Mouse (Mus musculus): Measurements from ENCODE around the gene Tex11. TPM values are rescaled to one million over a fixed set of nuclear protein-coding genes. Genes with fewer than 3 reads are reported as not detected.
"Not testable (repeated sequence)": the region's sequence is repeated elsewhere in the genome, so short reads cannot be mapped to it uniquely, and the experiment has no call there.

The Tex11 gene
- polyA plus RNA-seq (2016; fragmentation: Nextera tagmentation; extraction: Ambion mirVana): not detected in 2 replicates

DNA sequence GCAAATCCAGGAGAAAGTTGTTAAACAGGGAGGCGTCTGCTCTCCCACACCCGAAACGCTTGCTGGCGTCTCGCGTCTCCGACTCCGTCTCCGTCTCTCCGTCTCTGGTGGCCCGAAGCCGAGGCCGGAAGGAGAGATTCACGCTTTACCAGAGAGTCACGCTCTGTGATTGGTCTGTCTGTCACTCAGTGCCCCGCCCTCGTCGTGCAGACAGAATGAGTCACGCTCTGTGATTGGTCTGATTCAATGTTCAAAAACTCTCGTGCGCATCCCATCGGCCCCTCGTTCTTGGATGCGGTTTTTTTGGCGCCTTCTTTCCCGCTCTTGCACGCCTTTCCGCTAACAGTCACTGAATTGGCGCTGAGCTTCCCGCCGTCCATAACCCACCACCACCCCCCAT is at the start of gene Tex11:
TSS of gene Tex11 (minus strand) at position 127 of the 400 bp plus-strand sequence.
- no peaks in the 10 kb centered on the region for H3K36me3 ChIP-seq (replicated peaks)

DNA sequence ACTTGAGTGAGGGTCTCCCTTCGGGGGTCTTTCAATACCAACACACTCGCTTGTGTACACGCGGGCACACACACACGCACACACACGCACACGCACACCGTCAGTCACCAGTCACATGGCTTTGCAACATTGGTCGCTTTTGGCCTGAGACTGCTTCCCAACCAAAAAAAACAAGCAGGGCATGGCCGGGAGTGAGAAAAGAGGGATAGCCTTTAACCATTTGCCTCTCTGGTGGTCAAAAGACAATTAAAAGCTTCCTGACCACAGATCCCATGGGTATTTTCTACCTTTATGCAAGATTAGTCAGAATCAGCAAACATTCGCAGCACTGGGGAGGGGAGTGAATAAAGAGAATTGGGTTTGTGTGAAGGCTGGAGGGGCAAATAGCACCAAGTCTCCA is 26.5 kb upstream of the Tex11 start, which contains the start of gene Slc7a3:
TSS of gene Slc7a3 (minus strand) at position 101 of the 400 bp plus-strand sequence.
- WGBS: 52% methylated on average over 11 of the region's 11 CpGs
- no peak for DNase-seq (ENCODE audit: low spot score)
- Histone ChIP-seq H3K36me3 (replicated peaks) (no peaks in the 10 kb centered on the region), H3K27me3 (replicated peaks; ENCODE audit: low read depth, poor library complexity, severe bottlenecking) (peaks cover 59% of the 10 kb centered on the region), H3K27ac (replicated peaks) (no peak within 1 kb of the TSS), H3K4me3 (peak within 1 kb of the TSS; percentile 52), H3K9me3 (no peaks in the 10 kb centered on the region), H3K4me1 (0 out of 2 replicates have a peak, but pooled peaks cover 4% of the 10 kb centered on the region)

More for the DNA sequence above, at the start of gene Tex11:
- no peak for DNase-seq (ENCODE audit: low spot score)
- peaks cover 4% of the 10 kb centered on the region; the same call in 1 of the 2 replicates for H3K9me3 ChIP-seq
- 89% methylated on average over 31 of the region's 31 CpGs for WGBS
- H3K4me1 ChIP-seq: no peaks in the 10 kb centered on the region
- H3K4me3 ChIP-seq: no peak within 1 kb of the TSS
- H3K27me3 ChIP-seq (replicated peaks; ENCODE audit: low read depth, poor library complexity, severe bottlenecking): no peaks in the 10 kb centered on the region; the same call in 1 of the 2 replicates
- no peak within 1 kb of the TSS for H3K27ac ChIP-seq (replicated peaks)

DNA sequence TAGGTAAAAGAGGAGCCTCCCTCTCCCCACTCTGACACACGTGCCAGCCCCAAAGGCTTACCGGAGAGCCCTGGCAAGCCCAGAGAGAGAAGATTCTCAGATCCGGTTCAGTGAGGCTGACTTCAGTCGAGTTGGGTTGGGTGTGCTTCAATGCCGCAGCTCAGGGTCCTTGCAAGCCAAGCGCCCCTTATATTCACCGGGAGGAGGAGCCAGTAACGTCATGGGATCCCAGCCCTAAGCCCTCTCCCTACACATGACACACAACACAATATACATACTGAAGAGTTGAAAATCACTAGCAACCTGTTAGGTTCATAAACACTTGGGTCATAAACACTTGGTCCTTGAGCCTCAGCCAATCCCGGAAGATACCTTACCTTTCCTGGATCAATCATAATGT is 25.7 kb upstream of the Tex11 start:
- peak; percentile 11 for DNase-seq (ENCODE audit: low spot score)

DNA sequence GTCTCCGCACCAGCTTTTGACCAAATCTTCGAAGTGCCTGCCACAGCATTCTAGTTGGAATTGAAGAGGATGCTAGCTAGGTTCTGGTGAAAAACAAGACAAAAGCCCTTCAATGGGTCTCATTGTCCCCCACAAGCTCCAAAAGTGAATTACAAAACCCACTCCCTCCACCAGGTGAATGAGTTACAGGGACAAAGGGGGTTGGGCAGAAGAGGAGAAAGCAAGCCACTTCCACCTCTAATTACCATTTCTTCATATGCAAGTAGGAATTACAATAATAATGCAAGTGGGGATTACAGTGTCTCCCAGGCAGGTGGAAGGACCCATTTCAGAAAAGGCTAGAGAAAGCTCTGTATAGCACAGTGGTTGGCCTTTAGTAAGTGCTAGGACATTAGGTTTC is 24.7 kb upstream of the Tex11 start:
- 0 out of 2 replicates have a peak, but pooled peaks cover 4% of the 10 kb centered on the region for H3K4me1 ChIP-seq
- no peak overlapping the region for H3K4me3 ChIP-seq
- H3K27me3 ChIP-seq (replicated peaks; ENCODE audit: low read depth, poor library complexity, severe bottlenecking): peaks cover 66% of the 10 kb centered on the region
- 43% methylated on average over 2 of the region's 2 CpGs for WGBS
- H3K9me3 ChIP-seq: no peaks in the 10 kb centered on the region
- no peak overlapping the region for H3K27ac ChIP-seq (replicated peaks)
- no peaks in the 10 kb centered on the region for H3K36me3 ChIP-seq (replicated peaks)
- DNase-seq (ENCODE audit: low spot score): no peak

More for the DNA sequence above, 25.7 kb upstream of the Tex11 start:
- not testable (repeated sequence) for H3K36me3 ChIP-seq (replicated peaks); H3K27ac ChIP-seq (replicated peaks); H3K4me1 ChIP-seq; H3K9me3 ChIP-seq
- WGBS: 15% methylated on average over 9 of the region's 9 CpGs
- Histone ChIP-seq H3K4me3 (peak overlapping the region; percentile 52), H3K27me3 (replicated peaks; ENCODE audit: low read depth, poor library complexity, severe bottlenecking) (peaks cover 59% of the 10 kb centered on the region)

DNA sequence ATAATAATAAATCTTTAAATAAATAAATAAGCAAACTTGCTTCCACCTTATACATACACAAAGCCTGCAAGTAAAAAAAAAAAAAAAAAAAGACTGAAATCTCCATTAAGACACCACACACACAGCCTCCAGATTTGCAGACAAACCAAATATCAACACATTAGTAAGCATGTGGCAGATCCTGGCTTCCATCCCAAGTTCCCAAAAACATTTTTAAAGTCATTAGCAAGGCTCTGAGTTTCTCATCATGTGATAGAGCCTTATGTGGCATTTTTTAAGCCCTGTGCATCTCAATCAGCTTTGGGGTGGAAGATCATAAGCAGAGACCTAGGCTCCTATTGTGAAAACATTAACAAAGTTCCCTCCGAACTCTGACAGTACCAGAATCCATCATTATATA is 5.8 kb upstream of the Tex11 start:
- 76% methylated on average over 1 of the region's 1 CpGs for WGBS
- no peak for DNase-seq (ENCODE audit: low spot score)
- Histone ChIP-seq H3K27me3 (replicated peaks; ENCODE audit: low read depth, poor library complexity, severe bottlenecking) (peaks cover 6% of the 10 kb centered on the region), H3K9me3 (no peaks in the 10 kb centered on the region), H3K4me1 (no peaks in the 10 kb centered on the region), H3K27ac (replicated peaks) (no peak overlapping the region), H3K4me3 (no peak overlapping the region), H3K36me3 (replicated peaks) (no peaks in the 10 kb centered on the region)

DNA sequence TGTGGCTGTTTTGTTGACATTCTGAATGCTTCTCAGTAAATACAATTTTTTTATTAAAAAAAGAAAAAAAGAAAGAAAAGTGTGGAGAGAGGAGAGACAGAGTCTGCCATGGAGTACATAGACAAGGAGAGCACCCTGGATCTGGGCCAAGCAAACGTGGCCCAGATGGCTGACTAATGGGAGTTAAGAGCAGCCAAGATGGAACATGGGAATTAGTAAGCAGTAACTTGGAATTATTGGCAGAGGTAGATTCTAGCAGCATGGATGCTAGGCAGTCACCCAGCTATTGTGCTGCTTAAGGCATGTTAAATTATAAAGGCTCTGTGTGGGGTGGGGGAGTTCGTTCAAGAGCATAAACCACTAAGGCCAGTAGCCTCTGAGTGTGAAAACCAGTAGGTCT is 4.0 kb upstream of the Tex11 start:
- no peak overlapping the region for H3K4me3 ChIP-seq
- 80% methylated on average over 2 of the region's 2 CpGs for WGBS
- peaks cover 6% of the 10 kb centered on the region for H3K27me3 ChIP-seq (replicated peaks; ENCODE audit: low read depth, poor library complexity, severe bottlenecking)
- no peak for DNase-seq (ENCODE audit: low spot score)
- no peak overlapping the region for H3K27ac ChIP-seq (replicated peaks)
- no peaks in the 10 kb centered on the region for H3K4me1 ChIP-seq
- no peaks in the 10 kb centered on the region for H3K36me3 ChIP-seq (replicated peaks)
- peaks cover 4% of the 10 kb centered on the region; the same call in 1 of the 2 replicates for H3K9me3 ChIP-seq

DNA sequence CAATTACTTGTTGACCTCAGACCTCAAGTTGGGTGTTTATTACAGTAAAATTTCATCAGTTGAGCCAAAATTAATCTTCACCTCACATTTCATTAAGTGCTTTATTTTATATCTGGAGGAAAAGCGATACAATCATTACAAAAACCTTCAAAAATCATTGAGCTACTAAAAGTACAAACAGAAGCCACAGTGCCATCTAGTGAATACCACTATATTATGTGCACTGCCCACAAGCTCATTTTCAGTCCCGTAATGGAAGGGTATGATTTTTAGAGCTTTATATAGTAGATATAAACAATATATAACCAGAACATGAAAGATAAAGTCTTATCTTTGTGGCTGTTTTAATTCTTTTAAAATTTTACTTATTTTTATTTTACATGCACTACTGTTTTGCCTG is 115.8 kb downstream of the Tex11 start:
- Histone ChIP-seq H3K27me3 (replicated peaks; ENCODE audit: low read depth, poor library complexity, severe bottlenecking) (peaks cover 20% of the 10 kb centered on the region; the same call in 1 of the 2 replicates), H3K27ac (replicated peaks) (no peak overlapping the region), H3K4me3 (no peak overlapping the region), H3K4me1 (no peaks in the 10 kb centered on the region), H3K9me3 (no peaks in the 10 kb centered on the region), H3K36me3 (replicated peaks) (no peaks in the 10 kb centered on the region)
- 55% methylated on average over 2 of the region's 2 CpGs for WGBS
- no peak for DNase-seq (ENCODE audit: low spot score)

DNA sequence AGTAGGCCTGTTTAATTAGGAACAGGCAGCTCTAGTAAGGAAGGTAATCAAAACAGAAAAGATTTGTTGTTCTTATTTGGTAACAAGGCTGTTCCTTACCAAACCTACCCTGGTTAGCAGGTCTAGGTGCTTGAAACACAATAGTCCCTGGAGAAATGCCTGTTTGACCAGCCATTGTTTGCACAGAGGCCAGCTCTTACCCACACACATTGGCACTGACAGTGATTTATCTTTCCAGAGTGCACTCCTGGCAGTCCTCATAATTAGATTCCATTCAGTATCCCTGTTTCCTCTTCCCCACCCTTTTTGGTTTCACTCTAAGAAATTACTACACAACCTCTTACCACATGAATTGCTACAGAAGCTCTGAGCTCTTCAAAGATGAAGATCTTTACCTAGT is 220.3 kb downstream of the Tex11 start:
- Histone ChIP-seq H3K27me3 (replicated peaks; ENCODE audit: low read depth, poor library complexity, severe bottlenecking) (peaks cover 50% of the 10 kb centered on the region), H3K4me1 (no peaks in the 10 kb centered on the region), H3K9me3 (no peaks in the 10 kb centered on the region), H3K27ac (replicated peaks) (no peak overlapping the region), H3K36me3 (replicated peaks) (no peaks in the 10 kb centered on the region), H3K4me3 (no peak overlapping the region)
- no peak for DNase-seq (ENCODE audit: low spot score)

DNA sequence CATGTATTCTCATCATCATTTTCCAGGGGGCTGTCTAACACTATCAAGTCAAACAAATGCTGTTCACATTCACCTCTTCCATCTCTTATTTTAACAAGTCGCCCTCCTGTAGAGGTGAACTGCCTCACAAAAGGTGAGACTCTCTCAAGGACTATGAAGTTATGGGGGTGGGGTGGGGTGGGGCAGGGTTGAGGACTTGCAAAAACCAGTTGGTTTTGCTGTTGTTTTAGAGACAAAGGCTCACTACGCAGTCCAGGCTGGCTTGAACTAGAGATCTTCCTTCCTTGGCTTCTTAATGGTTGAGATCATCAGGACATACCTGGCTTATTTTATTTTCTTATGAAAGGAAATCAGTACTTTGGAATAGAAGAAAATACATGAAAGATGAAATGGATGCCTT is 226.7 kb downstream of the Tex11 start:
- peaks cover 35% of the 10 kb centered on the region for H3K27me3 ChIP-seq (replicated peaks; ENCODE audit: low read depth, poor library complexity, severe bottlenecking)
- no peaks in the 10 kb centered on the region for H3K36me3 ChIP-seq (replicated peaks)
- DNase-seq (ENCODE audit: low spot score): no peak
- whole genome bisulfite sequencing: 90% methylated on average over 2 of the region's 2 CpGs
- H3K4me1 ChIP-seq: no peaks in the 10 kb centered on the region
- no peaks in the 10 kb centered on the region for H3K9me3 ChIP-seq
- no peak overlapping the region for H3K27ac ChIP-seq (replicated peaks)
- H3K4me3 ChIP-seq: no peak overlapping the region

DNA sequence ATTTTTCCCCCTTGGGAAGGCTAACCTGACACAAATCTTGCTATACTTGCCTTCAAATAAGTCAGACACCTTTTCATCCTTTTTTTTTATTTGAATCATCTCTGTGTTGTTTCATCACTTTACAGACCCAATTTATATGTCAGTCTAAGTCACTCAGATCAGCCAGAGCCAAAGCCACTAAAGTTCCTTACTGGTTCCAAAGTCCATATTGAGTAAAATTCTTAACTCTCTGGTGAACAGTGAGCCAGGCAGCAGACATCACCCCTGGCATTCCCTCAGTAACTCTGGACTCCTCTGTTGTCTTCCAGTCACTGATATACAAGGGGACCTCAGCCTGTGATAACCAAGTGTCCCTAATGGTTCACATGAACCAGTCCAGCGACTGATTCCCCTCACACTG is 233.9 kb downstream of the Tex11 start:
- H3K36me3 ChIP-seq (replicated peaks): no peaks in the 10 kb centered on the region
- H3K4me1 ChIP-seq: no peaks in the 10 kb centered on the region
- WGBS: 76% methylated on average over 1 of the region's 1 CpGs
- no peak for DNase-seq (ENCODE audit: low spot score)
- no peak overlapping the region for H3K4me3 ChIP-seq
- H3K27ac ChIP-seq (replicated peaks): no peak overlapping the region
- peaks cover 42% of the 10 kb centered on the region for H3K27me3 ChIP-seq (replicated peaks; ENCODE audit: low read depth, poor library complexity, severe bottlenecking)
- no peaks in the 10 kb centered on the region for H3K9me3 ChIP-seq

DNA sequence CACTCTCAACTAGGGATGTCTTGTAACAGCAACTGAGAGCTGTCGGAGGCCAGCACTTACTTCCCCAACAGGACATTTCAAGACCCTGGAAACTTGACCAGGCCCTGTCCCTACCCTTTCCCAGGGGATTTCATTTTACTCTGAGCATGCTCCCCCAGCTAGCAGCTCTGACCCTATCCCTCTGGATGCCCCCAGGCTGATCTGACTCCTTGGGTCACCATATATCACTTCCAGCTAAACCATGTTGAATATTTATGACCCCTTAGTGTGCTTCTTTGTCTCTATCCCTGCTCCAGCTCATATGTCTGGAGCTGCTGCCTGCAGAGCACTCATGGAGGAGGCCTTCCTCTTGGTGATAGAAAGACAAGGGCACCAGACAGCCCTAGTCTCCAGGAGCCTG is 238.3 kb downstream of the Tex11 start:
- H3K4me3 ChIP-seq: no peak overlapping the region
- 69% methylated on average over 1 of the region's 1 CpGs for WGBS
- H3K36me3 ChIP-seq (replicated peaks): peaks cover 27% of the 10 kb centered on the region
- no peaks in the 10 kb centered on the region for H3K9me3 ChIP-seq
- no peaks in the 10 kb centered on the region for H3K4me1 ChIP-seq
- peaks cover 60% of the 10 kb centered on the region for H3K27me3 ChIP-seq (replicated peaks; ENCODE audit: low read depth, poor library complexity, severe bottlenecking)
- no peak for DNase-seq (ENCODE audit: low spot score)
- no peak overlapping the region for H3K27ac ChIP-seq (replicated peaks)

DNA sequence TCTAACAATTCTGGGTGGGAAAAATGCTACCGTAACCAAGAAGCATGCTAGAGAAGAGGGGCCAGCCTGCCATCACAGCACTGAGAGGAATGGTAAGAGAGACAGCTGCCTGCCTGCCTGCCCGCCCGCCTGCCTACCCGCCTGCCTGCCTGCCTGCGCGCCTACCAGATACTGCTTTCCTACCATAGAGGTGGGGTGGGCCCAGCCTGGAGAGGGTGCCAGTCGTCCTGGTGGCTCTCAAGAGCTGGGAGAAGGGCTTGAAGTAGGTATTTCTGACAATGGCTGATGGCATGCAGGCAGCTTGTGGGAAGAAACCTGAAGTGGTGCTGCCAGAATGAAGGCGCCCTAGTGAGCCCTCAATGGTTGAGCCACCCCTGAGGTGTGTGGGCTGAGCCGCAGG is 240.8 kb downstream of the Tex11 start:
- no peak overlapping the region for H3K27ac ChIP-seq (replicated peaks)
- H3K27me3 ChIP-seq (replicated peaks; ENCODE audit: low read depth, poor library complexity, severe bottlenecking): peaks cover 74% of the 10 kb centered on the region
- 89% methylated on average over 9 of the region's 9 CpGs for WGBS
- H3K9me3 ChIP-seq: no peaks in the 10 kb centered on the region
- no peaks in the 10 kb centered on the region for H3K4me1 ChIP-seq
- peaks cover 52% of the 10 kb centered on the region for H3K36me3 ChIP-seq (replicated peaks)
- H3K4me3 ChIP-seq: no peak overlapping the region
- no peak for DNase-seq (ENCODE audit: low spot score)

DNA sequence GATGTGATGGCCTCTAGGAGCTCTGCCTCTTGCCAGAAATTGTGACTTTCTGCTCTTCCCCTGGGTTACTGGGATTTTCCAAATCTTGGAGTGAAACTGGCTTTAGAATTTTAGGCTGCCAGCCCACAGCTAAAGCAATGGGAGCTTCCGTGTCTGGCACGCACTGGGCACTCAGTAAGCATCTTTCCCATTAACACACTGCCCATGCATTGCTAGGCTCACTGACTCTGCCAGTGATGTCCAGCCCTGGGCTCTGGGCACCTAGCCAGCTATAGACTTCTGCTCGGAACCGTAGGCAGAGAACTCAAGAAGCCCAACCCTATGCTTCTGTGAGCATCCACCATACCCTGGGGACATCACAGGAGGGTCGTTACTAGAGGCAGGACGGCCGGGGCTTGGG is 243.7 kb downstream of the Tex11 start:
- Histone ChIP-seq H3K4me1 (no peaks in the 10 kb centered on the region), H3K9me3 (no peaks in the 10 kb centered on the region), H3K27ac (replicated peaks) (no peak overlapping the region), H3K36me3 (replicated peaks) (peaks cover 81% of the 10 kb centered on the region), H3K4me3 (no peak overlapping the region), H3K27me3 (replicated peaks; ENCODE audit: low read depth, poor library complexity, severe bottlenecking) (peaks cover 82% of the 10 kb centered on the region)
- WGBS: 87% methylated on average over 7 of the region's 7 CpGs
- DNase-seq (ENCODE audit: low spot score): no peak

DNA sequence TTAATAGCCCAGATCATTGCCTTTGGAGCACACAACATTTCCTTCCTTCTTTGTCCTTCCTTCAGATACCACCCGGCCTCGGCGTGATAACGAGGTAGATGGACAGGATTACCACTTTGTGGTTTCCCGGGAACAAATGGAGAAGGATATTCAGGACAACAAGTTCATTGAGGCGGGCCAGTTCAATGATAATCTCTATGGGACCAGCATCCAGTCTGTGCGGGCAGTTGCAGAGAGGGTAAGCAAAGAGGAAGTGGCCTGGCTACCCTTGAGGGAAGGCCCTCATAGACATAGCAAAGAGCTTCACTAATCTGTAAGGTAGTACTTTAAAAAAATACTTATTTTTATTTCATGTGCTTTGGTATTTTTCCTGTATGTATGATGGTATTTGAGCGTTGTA is 245.3 kb downstream of the Tex11 start:
- Histone ChIP-seq H3K9me3 (no peaks in the 10 kb centered on the region), H3K4me3 (no peak overlapping the region), H3K27me3 (replicated peaks; ENCODE audit: low read depth, poor library complexity, severe bottlenecking) (peaks cover 85% of the 10 kb centered on the region), H3K4me1 (no peaks in the 10 kb centered on the region), H3K27ac (replicated peaks) (no peak overlapping the region), H3K36me3 (replicated peaks) (peaks cover 97% of the 10 kb centered on the region)
- no peak for DNase-seq (ENCODE audit: low spot score)
- 84% methylated on average over 8 of the region's 8 CpGs for WGBS
